Mouse (Mus musculus) adrenal gland, adult 8-10 months (tissue): ENCODE measurements at regions not wholly inside any gene's neighbourhood (a gene's known extent, or its start where the extent isn't known, plus 50 kb on each side); places are given as distances from the start of the nearest gene placed in this dataset.
"Not testable (repeated sequence)": the region's sequence is repeated elsewhere in the genome, so short reads cannot be mapped to it uniquely, and the experiment has no call there.

ENCODE experiments used
- DNase-seq: peaks from one replicate; pipeline ENCODE4 v3.0.0; 2022

- no peak for DNase-seq
These were observed 87.5 kb upstream of the Ppp2r2d start for GRCm38 (mm10) chr7:138758386-138758785.

GRCm38 (mm10) chr7:138748442-138748841 is 97.4 kb upstream of the Ppp2r2d start:
- DNase-seq: no peak

- no peak for DNase-seq
These were observed 99.3 kb upstream of the Ppp2r2d start for GRCm38 (mm10) chr7:138746616-138747015.

- no peak for DNase-seq
These were observed 103.4 kb upstream of the Ppp2r2d start for GRCm38 (mm10) chr7:138742516-138742845.

GRCm38 (mm10) chr7:138741816-138742515 is 103.9 kb upstream of the Ppp2r2d start:
- peak; percentile 29 for DNase-seq

GRCm38 (mm10) chr7:138734254-138734653 is 111.6 kb upstream of the Ppp2r2d start:
- DNase-seq: peak; percentile 5

GRCm38 (mm10) chr7:138724829-138725228 is 121.0 kb upstream of the Ppp2r2d start:
- DNase-seq: no peak

GRCm38 (mm10) chr7:138719608-138720007 is 126.3 kb upstream of the Ppp2r2d start:
- no peak for DNase-seq

- DNase-seq: no peak
These were observed 126.8 kb upstream of the Ppp2r2d start for GRCm38 (mm10) chr7:138719115-138719514.

GRCm38 (mm10) chr7:138714731-138715130 is 131.1 kb upstream of the Ppp2r2d start:
- no peak for DNase-seq

- no peak for DNase-seq
These were observed 137.5 kb upstream of the Ppp2r2d start for GRCm38 (mm10) chr7:138708373-138708772.

- DNase-seq: not testable (repeated sequence)
These were observed 146.3 kb upstream of the Ppp2r2d start for GRCm38 (mm10) chr7:138699599-138699998.

- no peak for DNase-seq
These were observed 163.7 kb upstream of the Ppp2r2d start for GRCm38 (mm10) chr7:138682161-138682560.

- DNase-seq: no peak
These were observed 165.3 kb upstream of the Ppp2r2d start for GRCm38 (mm10) chr7:138680530-138680929.

GRCm38 (mm10) chr7:138679575-138679974 is 166.3 kb upstream of the Ppp2r2d start:
- DNase-seq: no peak

- no peak for DNase-seq
These were observed 172.9 kb upstream of the Ppp2r2d start for GRCm38 (mm10) chr7:138672959-138673358.

GRCm38 (mm10) chr7:138668337-138668736 is 177.5 kb upstream of the Ppp2r2d start:
- no peak for DNase-seq

- DNase-seq: no peak
These were observed 185.8 kb upstream of the Ppp2r2d start for GRCm38 (mm10) chr7:138660124-138660523.

GRCm38 (mm10) chr7:138657521-138657920 is 188.4 kb upstream of the Ppp2r2d start:
- DNase-seq: no peak

- no peak for DNase-seq
These were observed 188.8 kb upstream of the Ppp2r2d start for GRCm38 (mm10) chr7:138657076-138657475.

- no peak for DNase-seq
These were observed 189.9 kb upstream of the Ppp2r2d start for GRCm38 (mm10) chr7:138655940-138656339.

GRCm38 (mm10) chr7:138650946-138651345 is 194.9 kb upstream of the Ppp2r2d start:
- no peak for DNase-seq

GRCm38 (mm10) chr7:138647636-138648035 is 198.2 kb upstream of the Ppp2r2d start:
- DNase-seq: no peak

- DNase-seq: no peak
These were observed 205.2 kb upstream of the Ppp2r2d start for GRCm38 (mm10) chr7:138640492-138641165.
